Comparison of ENCODE assay signal across 26 mouse cellular contexts in genomic region chr3:98080630-98081029, GRCm38 (mm10).
DNase-seq lines count a peak whose midpoint lies in the region; ATAC-seq and TF ChIP-seq lines count a peak whose summit lies in the region.
"Had no signal": no experiment of that assay in that cellular context is flagged by ENCODE, and none has a peak within 500 bp of the region (broad histone marks: within the 10 kb centered on the region; RNA-seq: fewer than 3 reads in every experiment).

No protein-coding gene starts in this region.

- 82% methylated on average over 4 of the region's 4 CpGs for WGBS in liver, embryonic 16.5 days (ENCODE audit: insufficient replicate concordance)
- WGBS in liver, embryonic 11.5 days = 89% methylated on average over 4 of the region's 4 CpGs
- WGBS in stomach, postnatal 0 days = 72% methylated on average over 4 of the region's 4 CpGs

- peak overlapping the region; percentile 52; the same call in 1 of the 2 replicates for H3K27ac ChIP-seq in liver, embryonic 16.5 days (ENCODE audit: low read length)
- H3K27ac ChIP-seq in liver, embryonic 11.5 days (ENCODE audit: low read depth, low read length) = no peak overlapping the region
- peak overlapping the region; percentile 0; the same call in 1 of the 2 replicates for H3K27ac ChIP-seq in stomach, postnatal 0 days (replicated peaks)
- H3K27ac ChIP-seq: embryonic facial prominence, embryonic 12.5 days; embryonic facial prominence, embryonic 15.5 days; gastrocnemius, adult 2 months; heart, embryonic 15.5 days; hindbrain, embryonic 10.5 days; hindbrain, embryonic 13.5 days had no signal

- peak; percentile 71 for TF ChIP-seq EP300 in stomach, postnatal 0 days (optimal IDR thresholded peaks at IDR 0.05)

- peaks cover 48% of the 10 kb centered on the region for H3K4me1 ChIP-seq in liver, embryonic 16.5 days (ENCODE audit: control insufficient read depth, low read depth, low read length)
- peaks cover 13% of the 10 kb centered on the region for H3K4me1 ChIP-seq in liver, embryonic 11.5 days (replicated peaks; ENCODE audit: control insufficient read depth, insufficient read depth, low read length)
- peaks cover 2% of the 10 kb centered on the region; the same call in 1 of the 2 replicates for H3K4me1 ChIP-seq in stomach, postnatal 0 days (replicated peaks; ENCODE audit: control insufficient read depth, insufficient read depth)

- H3K36me3 ChIP-seq in liver, embryonic 16.5 days (ENCODE audit: control insufficient read depth, insufficient read depth) = no peaks in the 10 kb centered on the region; the same call in 1 of the 2 replicates
- no peaks in the 10 kb centered on the region for H3K36me3 ChIP-seq in liver, embryonic 11.5 days (ENCODE audit: control insufficient read depth, insufficient read depth, low read length)
- H3K36me3 ChIP-seq in stomach, postnatal 0 days (ENCODE audit: control insufficient read depth, insufficient read depth, low read length) = peaks cover 5% of the 10 kb centered on the region; the same call in 1 of the 2 replicates
- H3K36me3 ChIP-seq: hindbrain, embryonic 13.5 days had no signal

- DNase-seq in liver, embryonic 11.5 days (ENCODE audit: low spot score) = no peak
- peak; percentile 51 for DNase-seq in urinary bladder, postnatal 25 days (ENCODE audit: low spot score)
- DNase-seq in urinary bladder, postnatal 10 days (ENCODE audit: low spot score) = no peak
- DNase-seq in stomach, postnatal 0 days (ENCODE audit: low spot score) = peak; percentile 47
- no peak for DNase-seq in layer of hippocampus, postnatal 10 days (ENCODE audit: low spot score in 2 of 2)
- DNase-seq: adrenal gland, adult 2 months; adrenal gland, postnatal 14 days; cerebellum, adult 11 months; cerebellum, adult 2 months; cerebellum, adult 9-11 months; cerebellum, postnatal 25 days; forebrain, postnatal 0 days; gastrocnemius, adult 2 months; gastrocnemius, postnatal 25 days; heart, adult 18-20 months; heart, postnatal 10 days; heart, postnatal 36 days had no signal

- no peak overlapping the region for H3K4me3 ChIP-seq in liver, embryonic 16.5 days (ENCODE audit: low read depth, low read length)
- H3K4me3 ChIP-seq in liver, embryonic 11.5 days (ENCODE audit: low read depth, low read length) = no peak overlapping the region
- H3K4me3 ChIP-seq in stomach, postnatal 0 days (ENCODE audit: low read depth, low read length) = no peak overlapping the region
- H3K4me3 ChIP-seq: embryonic facial prominence, embryonic 12.5 days; embryonic facial prominence, embryonic 15.5 days; gastrocnemius, adult 2 months; heart, embryonic 12.5 days; heart, embryonic 15.5 days; hindbrain, embryonic 10.5 days; hindbrain, embryonic 13.5 days had no signal

- no peak for TF ChIP-seq CTCF in stomach, postnatal 0 days (IDR thresholded peaks at IDR 0.05; ENCODE audit: low read depth)

- no peak overlapping the region for H3K9ac ChIP-seq in liver, embryonic 16.5 days (ENCODE audit: low read depth, low read length)
- no peak overlapping the region for H3K9ac ChIP-seq in liver, embryonic 11.5 days (ENCODE audit: low read depth, low read length)
- no peak overlapping the region for H3K9ac ChIP-seq in stomach, postnatal 0 days (ENCODE audit: low read length)
- H3K9ac ChIP-seq: embryonic facial prominence, embryonic 12.5 days; embryonic facial prominence, embryonic 15.5 days; forebrain, postnatal 0 days; heart, embryonic 12.5 days; heart, embryonic 15.5 days; hindbrain, embryonic 13.5 days had no signal

- no peaks in the 10 kb centered on the region for H3K9me3 ChIP-seq in liver, embryonic 16.5 days (replicated peaks; ENCODE audit: control insufficient read depth, low read length)
- no peaks in the 10 kb centered on the region for H3K9me3 ChIP-seq in liver, embryonic 11.5 days (ENCODE audit: control insufficient read depth, low read length)
- H3K9me3 ChIP-seq in stomach, postnatal 0 days (ENCODE audit: control insufficient read depth, low read length) = no peaks in the 10 kb centered on the region
- H3K9me3 ChIP-seq: embryonic facial prominence, embryonic 12.5 days; embryonic facial prominence, embryonic 15.5 days; heart, embryonic 12.5 days; heart, embryonic 15.5 days; hindbrain, embryonic 10.5 days; hindbrain, embryonic 13.5 days had no signal

- H3K4me2 ChIP-seq in liver, embryonic 16.5 days (ENCODE audit: low read depth, low read length) = no peak overlapping the region
- H3K4me2 ChIP-seq in liver, embryonic 11.5 days = no peak overlapping the region
- H3K4me2 ChIP-seq in stomach, postnatal 0 days (replicated peaks; ENCODE audit: low read depth) = no peak overlapping the region
- H3K4me2 ChIP-seq: embryonic facial prominence, embryonic 12.5 days; embryonic facial prominence, embryonic 15.5 days; heart, embryonic 12.5 days; heart, embryonic 15.5 days; hindbrain, embryonic 13.5 days had no signal

- no peak for ATAC-seq in liver, embryonic 16.5 days (ENCODE audit: low read depth)
- no peak for ATAC-seq in liver, embryonic 11.5 days (replicated peaks; ENCODE audit: low FRiP score)
- ATAC-seq in stomach, postnatal 0 days (ENCODE audit: low FRiP score, low TSS enrichment) = peak; percentile 57
- ATAC-seq: CD4-positive, CD25-positive, alpha-beta regulatory T cell, adult 4 months; forebrain, embryonic 14.5 days; forebrain, postnatal 0 days had no signal

- H3K27me3 ChIP-seq in liver, embryonic 16.5 days (ENCODE audit: control insufficient read depth, insufficient read depth, low read depth, low read length) = no peaks in the 10 kb centered on the region
- no peaks in the 10 kb centered on the region for H3K27me3 ChIP-seq in liver, embryonic 11.5 days (replicated peaks; ENCODE audit: control insufficient read depth, insufficient read depth, low read length)
- H3K27me3 ChIP-seq in stomach, postnatal 0 days (ENCODE audit: control insufficient read depth, insufficient read depth, low read length) = no peaks in the 10 kb centered on the region
- H3K27me3 ChIP-seq: embryonic facial prominence, embryonic 12.5 days; embryonic facial prominence, embryonic 15.5 days; heart, embryonic 12.5 days; heart, embryonic 15.5 days; hindbrain, embryonic 13.5 days had no signal

Comparison
In these comparisons a context has a peak if more than half of its experiments do, and no peak if none do; other contexts are left out.
1. DNase-seq: peak in urinary bladder, postnatal 25 days (single experiment) and stomach, postnatal 0 days (single experiment); none in liver, embryonic 11.5 days (single experiment), urinary bladder, postnatal 10 days (single experiment) and layer of hippocampus, postnatal 10 days (0 of 2).